Mouse (Mus musculus) CH12.LX (cell line): ENCODE measurements at regions not wholly inside any gene's neighbourhood (a gene's known extent, or its start where the extent isn't known, plus 50 kb on each side); places are given as distances from the start of the nearest gene placed in this dataset.

Experiments
- BHLHE40 ChIP-seq: IDR thresholded peaks from 2 replicates; pipeline ENCODE4 v1.6.1; 2011; ENCODE audit warnings: mild to moderate bottlenecking, low read depth, low read length, improper control_type of control experiment
- CTCF ChIP-seq, 2 experiments: IDR thresholded peaks in 1 of 2; conservative IDR thresholded peaks in 1 of 2; 2 replicates each; pipeline ENCODE4 v1.5.1; 2011 to 2012; ENCODE audit warnings: low read depth in 2 of 2, low read length in 2 of 2, improper control_type of control experiment in 1 of 2, inconsistent platforms in 1 of 2, mild to moderate bottlenecking in 1 of 2, moderate library complexity in 1 of 2
- EP300 ChIP-seq: IDR thresholded peaks from 2 replicates; pipeline ENCODE4 v1.6.1; 2011; ENCODE audit warnings: low read length, improper control_type of control experiment
- MAFK ChIP-seq: IDR thresholded peaks from 2 replicates; pipeline ENCODE4 v1.6.1; 2011; ENCODE audit warnings: low read length, improper control_type of control experiment; ENCODE audit not compliant: insufficient replicate concordance
- MAX ChIP-seq: IDR thresholded peaks from 2 replicates; pipeline ENCODE4 v1.6.1; 2011; ENCODE audit warnings: low read length, improper control_type of control experiment
- MAZ ChIP-seq: IDR thresholded peaks from 2 replicates; pipeline ENCODE4 v1.6.1; 2012; ENCODE audit warnings: low read depth, mild to moderate bottlenecking, inconsistent platforms, low read length, improper control_type of control experiment, moderate library complexity
- POLR2A ChIP-seq: IDR thresholded peaks from 2 replicates; pipeline ENCODE4 v1.6.1; 2011; ENCODE audit warnings: low read depth, mild to moderate bottlenecking, improper control_type of control experiment, low read length
- RCOR1 ChIP-seq: conservative IDR thresholded peaks from 2 replicates; pipeline ENCODE4 v1.6.1; 2012; ENCODE audit warnings: low read depth, mild to moderate bottlenecking, inconsistent platforms, low read length, improper control_type of control experiment
- SMC3 ChIP-seq: IDR thresholded peaks from 2 replicates; pipeline ENCODE4 v1.6.1; 2011; ENCODE audit warnings: low read depth, low read length, improper control_type of control experiment

GRCm38 (mm10) chr16:93263141-93263815 is 340.6 kb downstream of the Setd4 start:
- no peak for TF ChIP-seq POLR2A
- no peak for TF ChIP-seq MAFK
- TF ChIP-seq BHLHE40: no peak
- TF ChIP-seq MAX: no peak
- no peak for TF ChIP-seq CTCF (conservative IDR thresholded peaks at IDR 0.05 in 1 of 2, IDR thresholded peaks at IDR 0.05 in 1 of 2; ENCODE audit: low read depth in 2 of 2, low read length in 2 of 2)
- no peak for TF ChIP-seq RCOR1
- TF ChIP-seq SMC3: no peak
- no peak for TF ChIP-seq MAZ
- TF ChIP-seq EP300: no peak
